Mouse (Mus musculus): ENCODE data around the gene Gm49358. TPM values are rescaled to one million over a fixed set of nuclear protein-coding genes. Genes with fewer than 3 reads are reported as not detected.
A peak's percentile ranks its signal among the peaks of the same experiment; 100 is the strongest.

The Gm49358 gene
- total RNA-seq, 4 experiments from 2014 or later, result 6.3 to 16.6 (median 15.0) TPM

GRCm38 (mm10) chr10:86863429-86863828 lies 99.7 kb downstream of the Gm49358 start:
- no peak for DNase-seq (ENCODE audit: low spot score)

GRCm38 (mm10) chr10:86872121-86872520 lies 108.3 kb downstream of the Gm49358 start:
- no peak for DNase-seq (ENCODE audit: low spot score)

- peak; percentile 5 for DNase-seq (ENCODE audit: low spot score)
Measured at GRCm38 (mm10) chr10:86872591-86872990, 108.8 kb downstream of the Gm49358 start.

- no peak for DNase-seq (ENCODE audit: low spot score)
Measured at GRCm38 (mm10) chr10:86878721-86879120, 114.9 kb downstream of the Gm49358 start.

GRCm38 (mm10) chr10:86880071-86880806 lies 116.5 kb downstream of the Gm49358 start:
- no peak for DNase-seq (ENCODE audit: low spot score)

GRCm38 (mm10) chr10:86881448-86881847 lies 117.7 kb downstream of the Gm49358 start:
- no peak for DNase-seq (ENCODE audit: low spot score)

Other genes starting within 250 kb of the Gm49358 start
- gene Hsp90b1, start 58.5 kb upstream of the Gm49358 start, total RNA-seq (2022), result 100 to 1,000 TPM; 347 to 447 (median 351) TPM
- gene Ttc41, start 58.2 kb upstream of the Gm49358 start, total RNA-seq (2022), result 1 to 10 TPM; 1.6 to 2.7 (median 2.1) TPM
- gene Nt5dc3, start 15.0 kb downstream of the Gm49358 start, total RNA-seq (2022), result 10 to 100 TPM; 35.3 to 44.4 (median 39.4) TPM
- under 1 TPM; 0.23 to 0.59 (median 0.35) TPM for gene Stab2, start 244.1 kb downstream of the Gm49358 start, total RNA-seq (2022)